In the genomic region with DNA sequence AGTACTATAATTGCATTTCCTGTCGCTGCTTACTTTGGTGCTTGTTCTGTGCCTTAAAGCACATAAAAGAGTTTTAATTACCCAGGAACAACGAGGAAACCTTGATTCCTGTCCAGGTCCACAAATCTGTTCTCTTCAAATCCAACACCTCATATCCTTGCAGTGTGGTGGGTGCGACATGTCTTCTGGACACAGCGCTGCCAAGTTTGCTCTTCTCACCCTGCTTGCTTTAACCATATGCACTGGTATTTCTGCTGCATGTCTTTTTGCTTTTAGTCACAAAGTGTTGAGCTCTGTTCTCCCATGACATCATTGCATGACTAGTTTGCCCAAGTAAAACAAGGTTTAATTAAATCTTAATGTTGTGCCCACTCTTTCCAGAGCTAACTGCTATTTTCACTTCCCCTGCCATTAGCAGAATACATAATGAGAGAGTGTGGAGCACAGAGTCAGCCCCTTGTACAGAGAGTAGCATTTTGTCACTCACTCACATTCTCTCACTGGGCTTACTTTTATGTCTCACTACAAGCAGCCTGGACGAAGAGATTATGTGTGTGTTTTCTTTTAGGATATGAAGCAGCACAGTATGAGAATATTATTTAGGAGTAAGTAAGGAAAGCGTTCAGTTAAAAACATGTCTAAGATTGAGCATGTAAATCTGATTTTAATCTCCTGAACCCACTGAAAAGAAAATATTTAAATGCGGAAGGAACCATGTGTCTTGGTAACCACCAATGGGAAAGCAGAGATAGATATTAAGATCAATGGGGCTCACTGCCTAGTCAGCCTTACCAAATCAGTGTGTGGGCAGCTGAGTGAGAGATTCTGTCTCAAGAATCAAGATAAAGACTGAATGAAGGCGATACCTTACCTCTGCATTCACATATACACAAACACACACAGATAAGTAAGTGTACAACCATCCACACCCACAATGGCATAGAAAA, we compare ENCODE assay signal across 13 mouse cellular contexts.
A peak's percentile ranks its signal among the peaks of the same experiment; 100 is the strongest.
DNase-seq lines count a peak whose midpoint lies in the region; ATAC-seq lines count a peak whose summit lies in the region.
"Had no signal": no experiment of that assay in that cellular context is flagged by ENCODE, and none has a peak within 500 bp of the region (broad histone marks: within the 10 kb centered on the region; RNA-seq: fewer than 3 reads in every experiment).

No protein-coding gene starts in this region.

- peak; percentile 43 for DNase-seq in layer of hippocampus, adult 11-12 months (ENCODE audit: low spot score)
- DNase-seq in layer of hippocampus, postnatal 10 days (ENCODE audit: low spot score in 2 of 2) = no peak
- peak; percentile 15 to 19 for DNase-seq in frontal cortex, postnatal 14 days (ENCODE audit: low spot score in 2 of 2)
- DNase-seq in left cerebral cortex, adult 9 months (ENCODE audit: low spot score in 2 of 2) = peak; percentile 61 to 79
- DNase-seq in right cerebral cortex, postnatal 4 days = peak; percentile 7
- DNase-seq in adipocyte (ENCODE audit: low spot score) = no peak
- no peak for DNase-seq in lung, postnatal 36 days
- DNase-seq: B cell, adult 2 months; heart, adult 11 months; heart, postnatal 36 days; kidney, adult 2 months; thymus, postnatal 25 days had no signal

- ATAC-seq in monocyte, adult 5-6 weeks (replicated peaks; ENCODE audit: insufficient number of reproducible peaks, low FRiP score, low TSS enrichment, poor library complexity, severe bottlenecking) = no peak

Comparison
In these comparisons a context has a peak if more than half of its experiments do, and no peak if none do; other contexts are left out.
1. DNase-seq: peak in layer of hippocampus, adult 11-12 months (single experiment), frontal cortex, postnatal 14 days (2 of 2), left cerebral cortex, adult 9 months (2 of 2) and right cerebral cortex, postnatal 4 days (single experiment); none in layer of hippocampus, postnatal 10 days (0 of 2), adipocyte (single experiment) and lung, postnatal 36 days (single experiment).